Mouse (Mus musculus) forebrain, embryonic 13.5 days (tissue): ENCODE measurements around the gene Ahdc1. TPM values are rescaled to one million over a fixed set of nuclear protein-coding genes. Genes with fewer than 3 reads are reported as not detected.

ENCODE experiments used
- ATAC-seq: fragments of 200-750 bp; cut with Nextera tagmentation; 2 replicates; pipeline ENCODE4 v1.8.0; 2017
- H3K27ac ChIP-seq: fragments of 300-500 bp; sonication (generic); 2 replicates; pipeline ENCODE4 v1.5.1; 2015; ENCODE audit warnings: inconsistent platforms, mild to moderate bottlenecking, moderate library complexity
- H3K27me3 ChIP-seq: fragments of 300-500 bp; sonication (generic); 2 replicates; pipeline ENCODE4 v1.6.1; 2015; ENCODE audit warnings: mild to moderate bottlenecking, inconsistent platforms
- H3K36me3 ChIP-seq: fragments of 300-500 bp; sonication (generic); 2 replicates; pipeline ENCODE4 v1.6.1; 2015; ENCODE audit warnings: mild to moderate bottlenecking, inconsistent platforms; ENCODE audit not compliant: poor library complexity, severe bottlenecking
- H3K4me1 ChIP-seq: fragments of 300-500 bp; sonication (generic); 2 replicates; pipeline ENCODE4 v1.6.1; 2015; ENCODE audit warnings: inconsistent platforms
- H3K4me2 ChIP-seq: fragments of 300-500 bp; sonication (generic); 2 replicates; pipeline ENCODE4 v1.6.1; 2015; ENCODE audit warnings: inconsistent platforms, mild to moderate bottlenecking, moderate library complexity
- H3K4me3 ChIP-seq: fragments of 300-500 bp; sonication (generic); 2 replicates; pipeline ENCODE4 v1.5.1; 2015; ENCODE audit warnings: mild to moderate bottlenecking, inconsistent platforms
- H3K9ac ChIP-seq: fragments of 300-500 bp; sonication (generic); 2 replicates; pipeline ENCODE4 v1.6.1; 2015; ENCODE audit warnings: mild to moderate bottlenecking, inconsistent platforms
- H3K9me3 ChIP-seq: fragments of 300-500 bp; sonication (generic); replicated peaks from 2 replicates; pipeline ENCODE4 v1.6.1; 2016; ENCODE audit warnings: inconsistent platforms
- WGBS: fragments of 180-500 bp; shearing (Covaris S2); methylation state at CpG from one replicate; pipeline ENCODE4 v1.1.7; 2015; 5-methylcytosine and 5-hydroxymethylcytosine counted together
- polyA plus RNA-seq: library from polyadenylated mRNA; unstranded; fragments of >200 nt; fragmentation: Nextera tagmentation; extraction: Ambion mirVana; gene quantifications from 2 replicates; pipeline ENCODE4 v1.2.1, GENCODE M21; 2015

The Ahdc1 gene
- polyA plus RNA-seq, 1 experiment from 2014 or later: 7.3 TPM

GRCm38 (mm10) chr4:133083991-133084861 is 73.2 kb downstream of the Ahdc1 start:
- Histone ChIP-seq H3K9me3 (no peaks in the 10 kb centered on the region), H3K9ac (peak overlapping the region; percentile 49), H3K36me3 (peaks cover 3% of the 10 kb centered on the region), H3K4me1 (peaks cover 39% of the 10 kb centered on the region), H3K27me3 (peaks cover 7% of the 10 kb centered on the region; the same call in 1 of the 2 replicates), H3K27ac (peak overlapping the region; percentile 75), H3K4me2 (peak overlapping the region; percentile 74), H3K4me3 (no peak overlapping the region)
- ATAC-seq: no peak; the same call in 1 of the 2 replicates
- WGBS: 23% methylated on average over 2 of the region's 3 CpGs

- peak overlapping the region; percentile 74 for H3K4me2 ChIP-seq
- peaks cover 7% of the 10 kb centered on the region; the same call in 1 of the 2 replicates for H3K27me3 ChIP-seq
- no peaks in the 10 kb centered on the region for H3K9me3 ChIP-seq
- peaks cover 45% of the 10 kb centered on the region for H3K4me1 ChIP-seq
- H3K36me3 ChIP-seq: no peaks in the 10 kb centered on the region
- H3K4me3 ChIP-seq: peak overlapping the region; percentile 38
- peak overlapping the region; percentile 49 for H3K9ac ChIP-seq
- H3K27ac ChIP-seq: peak overlapping the region; percentile 75
- peak; percentile 51 for ATAC-seq
- WGBS: 1% methylated on average over 41 of the region's 53 CpGs
These were observed 74.1 kb downstream of the Ahdc1 start for GRCm38 (mm10) chr4:133085011-133085782.

GRCm38 (mm10) chr4:133085783-133086342 is 74.8 kb downstream of the Ahdc1 start:
- Histone ChIP-seq H3K36me3 (no peaks in the 10 kb centered on the region), H3K4me2 (peak overlapping the region; percentile 74), H3K9me3 (no peaks in the 10 kb centered on the region), H3K9ac (peak overlapping the region; percentile 49; the same call in 1 of the 2 replicates), H3K27ac (peak overlapping the region; percentile 75), H3K4me1 (peaks cover 51% of the 10 kb centered on the region), H3K4me3 (peak overlapping the region; percentile 38; the same call in 1 of the 2 replicates), H3K27me3 (peaks cover 7% of the 10 kb centered on the region; the same call in 1 of the 2 replicates)
- 0 out of 2 replicates have a peak, but pooled peaks have one; percentile 4 for ATAC-seq
- WGBS: 17% methylated on average over 12 of the region's 12 CpGs

- Histone ChIP-seq H3K4me1 (peaks cover 64% of the 10 kb centered on the region), H3K36me3 (no peaks in the 10 kb centered on the region), H3K27me3 (peaks cover 7% of the 10 kb centered on the region; the same call in 1 of the 2 replicates), H3K4me3 (no peak overlapping the region), H3K27ac (no peak overlapping the region), H3K4me2 (no peak overlapping the region), H3K9ac (no peak overlapping the region), H3K9me3 (no peaks in the 10 kb centered on the region)
- no peak for ATAC-seq
- 91% methylated on average over 6 of the region's 6 CpGs for WGBS
These were observed 76.2 kb downstream of the Ahdc1 start for GRCm38 (mm10) chr4:133087177-133087714.

- Histone ChIP-seq H3K9me3 (no peaks in the 10 kb centered on the region), H3K4me2 (no peak overlapping the region), H3K36me3 (no peaks in the 10 kb centered on the region), H3K4me3 (no peak overlapping the region), H3K4me1 (peaks cover 70% of the 10 kb centered on the region), H3K27me3 (peaks cover 7% of the 10 kb centered on the region; the same call in 1 of the 2 replicates), H3K9ac (peak overlapping the region; percentile 37; the same call in 1 of the 2 replicates), H3K27ac (no peak overlapping the region; the same call in 1 of the 2 replicates)
- 42% methylated on average over 8 of the region's 8 CpGs for WGBS
- no peak for ATAC-seq
These were observed 76.8 kb downstream of the Ahdc1 start for GRCm38 (mm10) chr4:133087835-133088234.

GRCm38 (mm10) chr4:133089319-133089718 is 78.3 kb downstream of the Ahdc1 start:
- H3K4me2 ChIP-seq: no peak overlapping the region
- 90% methylated on average over 9 of the region's 9 CpGs for WGBS
- H3K9me3 ChIP-seq: no peaks in the 10 kb centered on the region
- H3K27me3 ChIP-seq: peaks cover 7% of the 10 kb centered on the region; the same call in 1 of the 2 replicates
- H3K36me3 ChIP-seq: no peaks in the 10 kb centered on the region
- no peak for ATAC-seq
- H3K9ac ChIP-seq: no peak overlapping the region
- no peak overlapping the region for H3K4me3 ChIP-seq
- peaks cover 78% of the 10 kb centered on the region for H3K4me1 ChIP-seq
- H3K27ac ChIP-seq: peak overlapping the region; percentile 95; the same call in 1 of the 2 replicates

- Histone ChIP-seq H3K9me3 (no peaks in the 10 kb centered on the region), H3K36me3 (no peaks in the 10 kb centered on the region), H3K9ac (no peak overlapping the region), H3K4me3 (no peak overlapping the region), H3K4me1 (peaks cover 78% of the 10 kb centered on the region), H3K27ac (peak overlapping the region; percentile 95), H3K4me2 (no peak overlapping the region), H3K27me3 (peaks cover 5% of the 10 kb centered on the region; the same call in 1 of the 2 replicates)
- 81% methylated on average over 4 of the region's 4 CpGs for WGBS
- no peak for ATAC-seq
These were observed 78.7 kb downstream of the Ahdc1 start for GRCm38 (mm10) chr4:133089802-133090201.

- H3K9ac ChIP-seq: peak overlapping the region; percentile 55
- peak; percentile 25 for ATAC-seq
- 32% methylated on average over 8 of the region's 8 CpGs for WGBS
- peaks cover 78% of the 10 kb centered on the region for H3K4me1 ChIP-seq
- no peaks in the 10 kb centered on the region for H3K27me3 ChIP-seq
- H3K27ac ChIP-seq: peak overlapping the region; percentile 95
- H3K4me3 ChIP-seq: no peak overlapping the region
- no peaks in the 10 kb centered on the region for H3K9me3 ChIP-seq
- H3K4me2 ChIP-seq: peak overlapping the region; percentile 42
- H3K36me3 ChIP-seq: no peaks in the 10 kb centered on the region
These were observed 79.2 kb downstream of the Ahdc1 start for GRCm38 (mm10) chr4:133090276-133090719.

GRCm38 (mm10) chr4:133090720-133091458 is 79.8 kb downstream of the Ahdc1 start:
- H3K9ac ChIP-seq: peak overlapping the region; percentile 55; the same call in 1 of the 2 replicates
- H3K27ac ChIP-seq: peak overlapping the region; percentile 95
- H3K4me3 ChIP-seq: no peak overlapping the region
- peak overlapping the region; percentile 42 for H3K4me2 ChIP-seq
- H3K4me1 ChIP-seq: peaks cover 77% of the 10 kb centered on the region
- no peaks in the 10 kb centered on the region for H3K27me3 ChIP-seq
- 34% methylated on average over 18 of the region's 18 CpGs for WGBS
- peak; percentile 67 for ATAC-seq
- no peaks in the 10 kb centered on the region for H3K9me3 ChIP-seq
- H3K36me3 ChIP-seq: no peaks in the 10 kb centered on the region

GRCm38 (mm10) chr4:133091459-133091785 is 80.4 kb downstream of the Ahdc1 start:
- 0 out of 2 replicates have a peak, but pooled peaks have one; percentile 0 for ATAC-seq
- Histone ChIP-seq H3K9ac (0 out of 2 replicates have a peak overlapping the region, but pooled peaks have one; percentile 40), H3K27ac (peak overlapping the region; percentile 95), H3K9me3 (no peaks in the 10 kb centered on the region), H3K27me3 (no peaks in the 10 kb centered on the region), H3K4me3 (no peak overlapping the region), H3K36me3 (no peaks in the 10 kb centered on the region), H3K4me2 (0 out of 2 replicates have a peak overlapping the region, but pooled peaks have one; percentile 42), H3K4me1 (peaks cover 72% of the 10 kb centered on the region)
- WGBS: 67% methylated on average over 4 of the region's 4 CpGs
